Mouse (Mus musculus) c-Kit-negative CD71-positive TER-119-positive erythroid progenitor cells, embryonic 14.5 days (primary cell): ENCODE measurements around the gene Bicra.

Source experiments
- DNase-seq: peaks from one replicate; pipeline ENCODE4 v3.0.0-alpha.2; 2013; ENCODE audit warnings: low read depth, low spot score

The Bicra gene

GRCm38 (mm10) chr7:16047338-16048146 lies at the start of gene Bicra:
Gene Bicra, minus strand, starts transcription at chr7:16047921.
- DNase-seq: peak; percentile 60

- no peak for DNase-seq
These were observed 46.9 kb upstream of the Bicra start for GRCm38 (mm10) chr7:16094592-16094991.

GRCm38 (mm10) chr7:16087587-16087986 lies 39.9 kb upstream of the Bicra start:
- no peak for DNase-seq

- DNase-seq: no peak
These were observed 35.6 kb upstream of the Bicra start for GRCm38 (mm10) chr7:16083361-16083760.

GRCm38 (mm10) chr7:16080581-16080980 lies 32.9 kb upstream of the Bicra start:
- no peak for DNase-seq

GRCm38 (mm10) chr7:16079947-16080346 lies 32.2 kb upstream of the Bicra start:
- DNase-seq: no peak

GRCm38 (mm10) chr7:16071906-16072305 lies 24.2 kb upstream of the Bicra start:
- DNase-seq: no peak

GRCm38 (mm10) chr7:16070846-16071245 lies 23.1 kb upstream of the Bicra start:
- DNase-seq: no peak

- no peak for DNase-seq
These were observed 15.8 kb upstream of the Bicra start for GRCm38 (mm10) chr7:16063490-16063889.

- no peak for DNase-seq
These were observed 14.3 kb upstream of the Bicra start for GRCm38 (mm10) chr7:16062099-16062420.

GRCm38 (mm10) chr7:16061219-16062098 lies 13.7 kb upstream of the Bicra start, which contains the start of gene Zfp541:
Gene Zfp541, plus strand, starts transcription at chr7:16061814.
- DNase-seq: no peak

- no peak for DNase-seq
These were observed 9.4 kb upstream of the Bicra start for GRCm38 (mm10) chr7:16057136-16057534.

- DNase-seq: no peak
These were observed 8.9 kb upstream of the Bicra start for GRCm38 (mm10) chr7:16056459-16057135.

GRCm38 (mm10) chr7:16055665-16056064 lies 7.9 kb upstream of the Bicra start:
- DNase-seq: no peak

- no peak for DNase-seq
These were observed 7.2 kb upstream of the Bicra start for GRCm38 (mm10) chr7:16054966-16055365.

- no peak for DNase-seq
These were observed 5.4 kb upstream of the Bicra start for GRCm38 (mm10) chr7:16053105-16053504.

GRCm38 (mm10) chr7:16052684-16053083 lies 5.0 kb upstream of the Bicra start:
- DNase-seq: peak; percentile 92

GRCm38 (mm10) chr7:16051883-16052595 lies 4.3 kb upstream of the Bicra start:
- DNase-seq: peak; percentile 80

- DNase-seq: no peak
These were observed 2.9 kb upstream of the Bicra start for GRCm38 (mm10) chr7:16050600-16050999.

- DNase-seq: no peak
These were observed 1.8 kb upstream of the Bicra start for GRCm38 (mm10) chr7:16049576-16049915.
